Mouse (Mus musculus) mature B cell (primary cell): ENCODE measurements around the gene Plin3.
"Not testable (repeated sequence)": the region's sequence is repeated elsewhere in the genome, so short reads cannot be mapped to it uniquely, and the experiment has no call there.

Source experiments
- in situ Hi-C: fragments of 300-500 bp; cut with MboI; formaldehyde crosslinking; loops from 2 replicates; pipeline ENCODE4 v1.14.3; 2019

Plin3 gene

DNA sequence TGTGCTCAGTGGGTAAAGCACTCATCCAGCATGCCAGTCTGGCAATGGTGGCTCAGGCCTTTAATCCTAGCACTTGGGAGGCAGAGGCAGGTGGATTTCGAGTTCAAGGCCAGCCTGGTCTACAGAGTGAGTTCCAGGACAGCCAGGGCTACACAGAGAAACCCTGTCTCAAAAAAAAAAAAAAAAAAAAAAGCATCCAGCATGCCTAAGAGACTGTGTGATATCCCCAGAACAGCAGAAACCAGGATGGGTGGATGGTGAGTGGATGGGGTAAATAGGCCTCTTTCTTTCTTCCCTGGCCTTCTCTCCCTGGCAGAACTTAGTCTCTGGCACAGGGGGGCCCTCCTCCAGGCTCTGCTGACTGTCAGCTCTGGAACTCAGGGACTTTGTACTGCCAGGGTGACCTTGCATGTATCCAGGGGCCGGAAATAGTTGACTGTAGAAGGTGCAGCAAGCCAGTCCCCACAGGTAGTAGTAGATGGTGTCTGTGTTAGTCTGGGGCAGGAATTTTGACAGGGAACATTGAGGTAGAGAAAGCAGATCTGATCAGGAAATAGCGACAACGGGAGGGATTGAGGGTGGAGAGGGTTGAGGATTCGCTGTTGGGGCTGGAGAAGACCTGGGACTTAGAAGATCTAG lies 16.7 kb downstream of the Plin3 start:
- in situ Hi-C loops, result no loop called here

- in situ Hi-C loops, result no loop called here
Observed at GRCm38 (mm10) chr17:56273986-56274385, 18.7 kb downstream of the Plin3 start.

DNA sequence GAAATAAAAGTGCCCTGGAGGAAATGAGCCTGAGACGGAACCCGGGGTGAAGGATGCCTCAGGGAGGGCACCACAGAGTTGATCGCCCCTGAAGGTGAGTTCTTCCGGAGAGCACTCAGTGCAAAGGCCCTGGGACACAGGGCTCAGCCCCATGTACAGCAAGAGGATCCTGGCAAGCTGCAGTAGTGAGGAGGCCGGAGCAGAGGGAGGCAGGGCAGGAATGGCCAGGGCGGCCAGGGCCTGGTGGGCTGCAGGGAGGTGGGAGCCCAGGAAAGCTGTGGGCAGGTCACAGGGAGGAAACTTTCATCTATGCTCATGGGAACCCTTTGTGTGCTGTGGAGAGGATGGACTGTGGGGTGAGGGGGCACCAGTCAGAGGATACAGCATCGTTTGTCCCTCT lies 19.2 kb downstream of the Plin3 start:
- in situ Hi-C loops, result no loop called here

GRCm38 (mm10) chr17:56272644-56273043 lies 20.0 kb downstream of the Plin3 start:
- in situ Hi-C loops, result no loop called here

- in situ Hi-C loops, result no loop called here
Observed at GRCm38 (mm10) chr17:56271609-56272253, 20.9 kb downstream of the Plin3 start.

GRCm38 (mm10) chr17:56269741-56270140 lies 22.9 kb downstream of the Plin3 start:
- in situ Hi-C loops, result no loop called here

DNA sequence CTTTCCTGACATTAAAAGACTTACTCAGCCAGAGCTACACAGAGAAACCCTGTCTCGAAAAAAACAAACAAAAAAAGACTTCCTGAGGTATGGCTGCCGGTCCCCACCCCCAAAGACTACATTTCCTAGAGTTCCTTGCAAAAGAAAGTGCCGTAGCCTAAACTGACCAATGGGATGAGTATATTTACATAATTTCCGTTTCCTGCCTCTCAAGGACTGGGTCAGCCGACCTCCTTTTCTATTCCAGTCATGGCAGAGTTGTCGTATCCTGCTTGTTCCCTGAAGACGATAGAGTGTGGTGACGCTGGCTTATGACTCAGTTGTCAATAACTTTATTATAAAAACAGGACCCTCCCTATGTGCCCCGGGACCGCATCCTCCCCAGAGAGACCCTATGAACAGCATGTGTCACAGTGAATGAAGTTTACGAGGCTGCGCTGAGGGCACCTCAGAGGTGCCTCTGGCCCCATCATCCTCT lies 23.5 kb downstream of the Plin3 start:
- in situ Hi-C loops, result no loop called here

DNA sequence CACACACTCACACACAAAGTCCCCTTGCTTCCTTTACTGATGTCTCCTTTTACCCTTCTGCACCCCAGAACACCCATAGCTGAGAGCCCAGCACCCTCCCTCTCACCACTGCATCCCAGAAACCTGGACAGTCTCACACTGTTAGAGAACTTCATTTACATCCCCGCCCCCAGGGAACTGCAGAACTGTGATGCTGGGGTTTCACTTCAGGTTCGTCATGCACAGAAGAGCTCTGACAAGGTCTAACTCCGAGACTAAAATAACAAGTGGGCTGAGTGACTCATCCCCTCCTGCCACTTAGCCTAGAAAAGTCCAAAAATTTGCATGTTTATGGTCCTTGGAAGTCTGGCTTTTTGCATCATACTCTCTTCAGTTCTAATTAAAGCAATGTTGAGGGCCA lies 26.4 kb downstream of the Plin3 start:
- in situ Hi-C loops, result no loop called here

GRCm38 (mm10) chr17:56265869-56266268 lies 26.8 kb downstream of the Plin3 start:
- in situ Hi-C loops, result no loop called here

- in situ Hi-C loops, result no loop called here
Observed at GRCm38 (mm10) chr17:56265011-56265410, 27.7 kb downstream of the Plin3 start.

DNA sequence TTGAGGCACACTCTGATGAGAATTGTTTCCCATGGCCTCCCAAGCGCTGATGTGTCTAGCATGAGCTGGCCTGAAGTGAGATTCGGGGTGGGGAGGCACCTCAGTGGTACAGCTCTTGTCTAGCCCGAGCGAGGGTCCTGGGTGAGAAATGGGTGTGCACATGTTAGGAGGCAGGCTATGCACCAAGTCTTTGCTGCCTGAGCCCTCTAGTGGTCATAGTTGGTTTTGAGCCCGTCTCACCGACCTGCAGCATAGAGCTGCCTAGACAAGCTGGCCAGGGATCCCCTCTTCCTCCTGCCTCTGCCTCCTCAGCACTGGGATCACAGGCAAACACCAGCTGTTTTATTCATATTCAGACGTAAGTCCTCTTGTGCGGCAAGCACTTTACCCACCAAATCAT lies 28.7 kb downstream of the Plin3 start:
- in situ Hi-C loops, result no loop called here

- in situ Hi-C loops, result no loop called here
Observed at GRCm38 (mm10) chr17:56262645-56263094, 30.0 kb downstream of the Plin3 start.

DNA sequence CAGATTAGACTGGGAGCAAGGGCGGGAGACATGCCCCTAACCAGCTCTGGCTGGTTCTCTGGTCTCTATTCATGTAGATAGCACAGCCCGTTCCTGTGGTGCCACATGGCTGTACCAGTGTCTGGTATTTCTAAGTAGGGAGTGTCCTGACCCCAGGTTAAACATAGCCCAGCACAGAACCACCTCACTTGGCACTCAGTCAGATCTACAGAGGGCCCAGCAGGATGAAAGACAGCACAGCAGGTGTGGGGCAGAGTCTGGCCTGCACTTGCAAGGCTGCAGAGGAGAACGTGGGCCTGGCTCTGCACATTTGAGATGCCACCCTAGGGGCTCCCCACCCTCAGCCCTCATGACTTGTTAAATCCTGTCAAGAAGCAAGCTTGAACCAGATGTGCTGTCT lies 31.5 kb downstream of the Plin3 start:
- in situ Hi-C loops, result no loop called here

DNA sequence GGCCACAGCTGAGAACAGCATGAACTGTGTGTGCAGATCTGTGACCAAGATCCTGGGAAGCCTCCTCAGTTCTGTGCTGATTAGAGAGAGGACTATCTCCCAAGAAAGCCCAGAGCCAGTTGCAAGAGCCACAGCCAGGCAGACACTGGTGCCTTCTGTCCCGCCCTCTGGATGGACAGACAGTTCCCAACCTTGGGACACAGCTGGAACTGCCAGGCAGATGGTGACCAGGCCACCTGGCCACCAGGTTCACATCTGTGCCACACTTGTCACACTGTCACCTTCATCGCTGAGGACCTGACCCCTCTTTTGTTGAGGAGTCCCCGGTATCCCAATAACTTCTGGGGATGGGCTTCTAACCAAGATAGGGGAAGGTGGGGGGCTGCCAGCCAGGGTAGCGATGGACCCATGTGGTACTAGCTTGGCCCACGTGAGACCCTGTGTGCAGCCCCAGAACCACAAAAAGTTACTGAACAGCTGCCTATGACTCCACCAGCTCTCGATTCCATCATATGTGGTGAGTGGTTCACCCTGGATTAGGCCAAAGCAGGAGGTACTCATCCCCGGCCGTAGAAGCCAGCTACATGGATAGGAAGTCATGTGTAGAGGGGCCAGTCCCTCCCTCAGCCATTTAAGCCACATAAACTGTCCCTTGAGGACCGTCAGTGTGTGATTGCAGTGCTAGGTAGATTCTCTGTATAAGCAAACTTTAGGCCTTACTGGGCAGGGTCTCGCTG lies 33.2 kb downstream of the Plin3 start:
- in situ Hi-C loops, result no loop called here

DNA sequence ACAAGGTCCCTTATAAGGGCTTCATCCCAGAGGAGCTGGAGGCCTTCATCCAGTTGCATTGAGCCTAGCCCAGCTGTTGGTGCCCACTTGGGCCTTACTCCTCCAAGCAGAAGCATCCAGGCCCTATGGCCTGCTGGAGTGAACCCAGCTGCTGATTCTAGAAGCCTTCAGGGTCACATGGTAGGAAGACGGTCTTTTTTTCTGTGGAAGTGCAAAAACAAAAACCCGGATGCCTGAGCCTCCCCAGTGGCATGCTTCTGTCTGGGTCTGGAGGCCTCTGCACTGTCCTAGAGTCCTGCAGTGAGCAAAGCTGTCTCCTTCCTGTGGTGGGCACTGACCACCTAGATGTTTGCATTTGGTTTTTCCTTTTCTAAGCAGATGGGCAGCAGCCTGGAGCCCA lies 33.9 kb downstream of the Plin3 start:
- in situ Hi-C loops, result not testable (repeated sequence)

DNA sequence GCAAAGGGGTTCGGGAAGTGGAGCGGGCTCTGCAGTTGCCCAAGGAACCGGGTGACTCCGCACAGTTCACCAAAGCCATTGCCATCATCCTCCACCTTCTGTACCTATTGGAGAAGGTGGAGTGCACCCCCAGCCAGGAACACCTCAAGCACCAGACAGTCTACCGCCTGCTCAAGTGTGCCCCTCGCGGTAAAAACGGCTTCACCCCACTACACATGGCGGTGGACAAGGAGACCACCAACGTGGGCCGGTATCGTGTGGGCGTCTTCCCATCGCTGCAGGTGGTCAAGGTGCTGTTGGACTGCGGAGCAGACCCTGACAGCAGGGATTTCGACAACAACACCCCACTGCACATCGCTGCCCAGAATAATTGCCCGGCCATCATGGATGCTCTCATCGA lies 34.4 kb downstream of the Plin3 start:
- in situ Hi-C loops, result not testable (repeated sequence)

GRCm38 (mm10) chr17:56257181-56257894 lies 35.3 kb downstream of the Plin3 start:
- in situ Hi-C loops, result no loop called here

DNA sequence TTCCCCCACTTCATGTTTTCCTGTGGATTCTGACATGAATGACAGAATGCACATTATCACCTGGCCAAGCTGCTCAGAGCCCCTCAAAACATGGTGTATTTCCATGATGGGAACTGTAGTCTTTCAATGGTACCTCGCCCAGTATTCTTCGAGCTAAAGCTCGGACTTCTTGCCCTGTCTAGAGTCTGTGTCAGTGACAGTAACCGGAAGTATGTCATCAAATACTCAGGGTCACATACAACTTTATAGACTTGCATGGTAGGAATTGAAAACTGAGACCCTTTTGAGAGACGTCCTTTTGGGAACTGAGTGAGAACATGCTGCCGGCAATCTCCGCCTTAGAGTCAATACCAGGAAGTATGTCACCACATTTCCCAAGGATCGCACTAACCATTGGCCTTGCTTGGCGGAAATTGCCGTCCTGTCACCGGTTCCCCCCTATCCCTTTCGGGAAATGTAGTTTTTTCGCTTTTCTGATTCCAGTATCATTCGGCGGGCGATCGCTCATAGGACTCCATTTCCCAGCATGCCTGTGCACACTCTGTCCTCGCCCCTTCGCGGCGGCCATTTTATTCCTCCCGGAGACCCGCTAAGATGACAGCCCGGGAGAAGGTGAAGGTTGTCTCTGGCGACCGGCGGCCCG lies 36.3 kb downstream of the Plin3 start, which contains the start of gene Fem1a:
Gene Fem1a, plus strand, starts transcription at position 572 of the 643 bp plus-strand sequence.
- in situ Hi-C loops, result no loop called here

GRCm38 (mm10) chr17:56255863-56256238 lies 36.8 kb downstream of the Plin3 start:
- in situ Hi-C loops, result no loop called here

DNA sequence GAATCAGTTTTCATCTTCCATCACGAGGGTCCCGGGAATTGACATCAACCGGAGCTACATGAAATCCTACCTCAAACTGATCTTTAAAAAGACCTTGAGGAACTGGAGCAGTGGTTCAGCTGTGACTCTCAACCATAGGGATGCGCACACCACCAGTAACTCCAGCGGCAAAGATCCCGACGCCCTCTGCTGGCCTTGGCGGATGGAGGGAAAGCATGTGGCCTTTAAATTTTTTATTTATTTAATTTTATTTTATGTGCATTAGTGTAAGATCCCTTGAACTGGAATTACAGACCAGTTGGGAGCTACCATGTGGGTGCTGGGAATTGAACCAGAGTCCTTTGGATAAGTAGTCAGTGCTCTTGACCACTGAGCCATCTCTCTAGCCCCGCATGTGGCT lies 37.2 kb downstream of the Plin3 start:
- in situ Hi-C loops, result no loop called here

GRCm38 (mm10) chr17:56254695-56255094 lies 38.0 kb downstream of the Plin3 start:
- in situ Hi-C loops, result no loop called here
